Mouse (Mus musculus) midbrain, embryonic 14.5 days (tissue): Measurements from ENCODE around the gene Ptprk. TPM values are rescaled to one million over a fixed set of nuclear protein-coding genes. Genes with fewer than 3 reads are reported as not detected.

ENCODE experiments used
- ATAC-seq: fragments of 200-750 bp; cut with Nextera tagmentation; 2 replicates; pipeline ENCODE4 v1.8.0; 2017; ENCODE audit warnings: moderate number of reproducible peaks, moderate library complexity; ENCODE audit not compliant: low FRiP score, low TSS enrichment
- DNase-seq: peaks from one replicate; pipeline ENCODE4 v3.0.0-alpha.2; 2015
- H3K27ac ChIP-seq: fragments of 300-500 bp; sonication (generic); replicated peaks from 2 replicates; pipeline ENCODE4 v1.5.1; 2014; ENCODE audit warnings: mild to moderate bottlenecking, low read depth, low read length, moderate library complexity
- H3K27me3 ChIP-seq: fragments of 300-500 bp; sonication (generic); 2 replicates; pipeline ENCODE4 v1.6.1; 2014; ENCODE audit warnings: low read length, control low read depth, mixed read lengths; ENCODE audit not compliant: control insufficient read depth, insufficient read depth
- H3K36me3 ChIP-seq: fragments of 300-500 bp; sonication (generic); 2 replicates; pipeline ENCODE4 v1.6.1; 2014; ENCODE audit warnings: low read length, control low read depth; ENCODE audit not compliant: control insufficient read depth, insufficient read depth
- H3K4me1 ChIP-seq: fragments of 300-500 bp; sonication (generic); 2 replicates; pipeline ENCODE4 v1.6.1; 2014; ENCODE audit warnings: mild to moderate bottlenecking, antibody characterized with exemption, low read length, control low read depth; ENCODE audit not compliant: control insufficient read depth, insufficient read depth
- H3K4me2 ChIP-seq: fragments of 300-500 bp; sonication (generic); 2 replicates; pipeline ENCODE4 v1.6.1; 2014; ENCODE audit warnings: mild to moderate bottlenecking, low read length, moderate library complexity
- H3K4me3 ChIP-seq: fragments of 300-500 bp; sonication (generic); replicated peaks from 2 replicates; pipeline ENCODE4 v1.5.1; 2014; ENCODE audit warnings: low read depth, low read length
- H3K9ac ChIP-seq: fragments of 300-500 bp; sonication (generic); replicated peaks from 2 replicates; pipeline ENCODE4 v1.6.1; 2014; ENCODE audit warnings: mild to moderate bottlenecking, low read length, moderate library complexity
- H3K9me3 ChIP-seq: fragments of 300-500 bp; sonication (generic); 2 replicates; pipeline ENCODE4 v1.6.1; 2016; ENCODE audit warnings: low read length, control low read depth, mixed read lengths; ENCODE audit not compliant: control insufficient read depth
- WGBS: fragments of 180-500 bp; shearing (Covaris S2); extraction: QIAGEN DNeasy Blood & Tissue Kit; methylation state at CpG from one replicate; pipeline ENCODE4 v1.1.7; 2014; 5-methylcytosine and 5-hydroxymethylcytosine counted together
- polyA plus RNA-seq: library from polyadenylated mRNA; unstranded; fragments of >200 nt; fragmentation: Nextera tagmentation; extraction: Ambion mirVana; gene quantifications from 2 replicates; pipeline ENCODE4 v1.2.1, GENCODE M21; 2014

Gene Ptprk
- polyA plus RNA-seq, 1 experiment from 2014 or later = 26.4 TPM

DNA sequence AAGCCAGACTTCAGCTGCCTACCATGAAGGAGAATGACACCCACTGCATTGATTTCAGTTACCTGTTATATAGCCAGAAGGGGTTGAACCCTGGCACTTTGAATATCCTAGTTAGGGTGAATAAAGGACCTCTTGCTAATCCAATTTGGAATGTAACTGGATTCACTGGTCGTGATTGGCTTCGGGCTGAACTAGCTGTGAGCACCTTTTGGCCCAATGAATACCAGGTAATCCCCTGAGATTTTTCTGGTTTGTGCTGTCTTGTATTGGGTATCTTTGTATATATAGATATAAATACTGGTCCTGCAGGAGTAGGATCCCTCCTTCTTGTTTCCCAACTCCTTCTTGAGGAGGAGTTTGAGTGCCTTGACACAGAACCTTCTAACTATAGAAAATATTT, 188.9 kb downstream of the Ptprk start:
- no peak for DNase-seq
- Histone ChIP-seq H3K27ac (no peak overlapping the region), H3K9me3 (no peaks in the 10 kb centered on the region), H3K4me1 (no peaks in the 10 kb centered on the region), H3K36me3 (0 out of 2 replicates have a peak, but pooled peaks cover 2% of the 10 kb centered on the region), H3K4me2 (no peak overlapping the region), H3K4me3 (no peak overlapping the region), H3K9ac (no peak overlapping the region), H3K27me3 (no peaks in the 10 kb centered on the region)
- 81% methylated on average over 2 of the region's 2 CpGs for WGBS
- no peak for ATAC-seq

- no peaks in the 10 kb centered on the region for H3K9me3 ChIP-seq
- no peak overlapping the region for H3K27ac ChIP-seq
- 0 out of 2 replicates have a peak, but pooled peaks cover 2% of the 10 kb centered on the region for H3K36me3 ChIP-seq
- H3K4me2 ChIP-seq = no peak overlapping the region
- ATAC-seq (no peak), DNase-seq (no peak)
- H3K9ac ChIP-seq = no peak overlapping the region
- H3K27me3 ChIP-seq = no peaks in the 10 kb centered on the region
- H3K4me1 ChIP-seq = no peaks in the 10 kb centered on the region
- no peak overlapping the region for H3K4me3 ChIP-seq
- WGBS = 83% methylated on average over 4 of the region's 4 CpGs
Measured at GRCm38 (mm10) chr10:28270273-28270672, 195.7 kb downstream of the Ptprk start.

GRCm38 (mm10) chr10:28271729-28272606, 197.3 kb downstream of the Ptprk start:
- no peak overlapping the region for H3K4me2 ChIP-seq
- 88% methylated on average over 8 of the region's 8 CpGs for WGBS
- H3K4me3 ChIP-seq = no peak overlapping the region
- DNase-seq (no peak), ATAC-seq (no peak; the same call in 1 of the 2 replicates)
- H3K9me3 ChIP-seq = no peaks in the 10 kb centered on the region
- H3K4me1 ChIP-seq = no peaks in the 10 kb centered on the region
- no peak overlapping the region for H3K9ac ChIP-seq
- no peaks in the 10 kb centered on the region for H3K27me3 ChIP-seq
- no peaks in the 10 kb centered on the region for H3K36me3 ChIP-seq
- no peak overlapping the region for H3K27ac ChIP-seq

DNA sequence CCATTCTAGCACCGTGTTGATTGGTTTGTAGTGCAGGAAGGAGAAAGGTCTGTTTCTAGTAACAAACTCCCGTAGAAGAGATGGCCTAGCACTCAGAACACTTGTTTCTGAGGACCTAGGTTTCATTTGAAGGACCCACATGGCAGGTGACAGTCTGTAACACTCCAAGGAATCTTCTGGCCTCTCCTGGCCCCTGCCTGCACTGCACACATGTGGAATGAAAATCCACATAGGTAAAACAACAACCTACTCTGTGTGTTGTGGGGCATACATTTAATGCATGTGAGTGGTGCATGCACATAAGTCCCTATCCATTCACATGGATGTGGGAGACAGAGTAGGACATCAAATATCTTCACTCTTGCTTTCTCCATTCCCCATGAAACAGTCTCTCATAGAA, 204.1 kb downstream of the Ptprk start:
- no peaks in the 10 kb centered on the region for H3K4me1 ChIP-seq
- H3K9ac ChIP-seq = no peak overlapping the region
- H3K4me3 ChIP-seq = no peak overlapping the region
- H3K36me3 ChIP-seq = no peaks in the 10 kb centered on the region
- H3K9me3 ChIP-seq = no peaks in the 10 kb centered on the region
- H3K4me2 ChIP-seq = no peak overlapping the region
- ATAC-seq (no peak), DNase-seq (no peak)
- 96% methylated on average over 2 of the region's 2 CpGs for WGBS
- no peak overlapping the region for H3K27ac ChIP-seq
- H3K27me3 ChIP-seq = no peaks in the 10 kb centered on the region

DNA sequence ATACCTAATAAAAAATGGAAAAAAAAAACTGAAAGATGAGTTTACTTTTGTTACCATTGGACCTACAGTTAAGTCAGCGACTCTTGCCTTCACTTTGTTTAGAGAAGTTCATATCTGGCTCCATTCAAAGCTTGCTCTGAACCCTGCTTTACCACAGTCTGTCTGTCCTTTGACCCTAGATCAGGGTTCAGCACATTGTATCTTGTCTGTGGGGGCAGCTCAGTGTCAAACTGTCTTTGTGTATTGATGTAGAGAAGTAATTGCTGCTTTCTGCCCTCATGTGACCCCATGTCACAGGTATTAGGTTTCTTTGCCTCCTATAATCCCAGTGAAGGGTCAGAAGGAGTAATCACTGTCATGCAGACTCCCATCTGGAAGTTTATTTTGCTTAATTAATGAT, 222.9 kb downstream of the Ptprk start:
- ATAC-seq = no peak
- Histone ChIP-seq H3K27ac (no peak overlapping the region), H3K4me1 (no peaks in the 10 kb centered on the region), H3K4me3 (no peak overlapping the region), H3K4me2 (no peak overlapping the region), H3K36me3 (no peaks in the 10 kb centered on the region), H3K9ac (no peak overlapping the region), H3K27me3 (no peaks in the 10 kb centered on the region), H3K9me3 (no peaks in the 10 kb centered on the region)
- WGBS = 37% methylated on average over 1 of the region's 1 CpGs
- no peak for DNase-seq

- Histone ChIP-seq H3K36me3 (no peaks in the 10 kb centered on the region), H3K4me3 (no peak overlapping the region), H3K27me3 (no peaks in the 10 kb centered on the region), H3K4me2 (no peak overlapping the region), H3K4me1 (no peaks in the 10 kb centered on the region), H3K9ac (no peak overlapping the region), H3K27ac (no peak overlapping the region), H3K9me3 (no peaks in the 10 kb centered on the region)
- ATAC-seq (no peak), DNase-seq (no peak)
- 93% methylated on average over 4 of the region's 4 CpGs for whole genome bisulfite sequencing
Measured at GRCm38 (mm10) chr10:28299207-28299606, 224.6 kb downstream of the Ptprk start.

GRCm38 (mm10) chr10:28303856-28304255, 229.2 kb downstream of the Ptprk start:
- Histone ChIP-seq H3K4me1 (no peaks in the 10 kb centered on the region), H3K9ac (no peak overlapping the region), H3K27me3 (no peaks in the 10 kb centered on the region), H3K4me2 (no peak overlapping the region), H3K4me3 (no peak overlapping the region), H3K9me3 (no peaks in the 10 kb centered on the region), H3K27ac (no peak overlapping the region), H3K36me3 (no peaks in the 10 kb centered on the region)
- ATAC-seq = no peak
- DNase-seq = no peak

DNA sequence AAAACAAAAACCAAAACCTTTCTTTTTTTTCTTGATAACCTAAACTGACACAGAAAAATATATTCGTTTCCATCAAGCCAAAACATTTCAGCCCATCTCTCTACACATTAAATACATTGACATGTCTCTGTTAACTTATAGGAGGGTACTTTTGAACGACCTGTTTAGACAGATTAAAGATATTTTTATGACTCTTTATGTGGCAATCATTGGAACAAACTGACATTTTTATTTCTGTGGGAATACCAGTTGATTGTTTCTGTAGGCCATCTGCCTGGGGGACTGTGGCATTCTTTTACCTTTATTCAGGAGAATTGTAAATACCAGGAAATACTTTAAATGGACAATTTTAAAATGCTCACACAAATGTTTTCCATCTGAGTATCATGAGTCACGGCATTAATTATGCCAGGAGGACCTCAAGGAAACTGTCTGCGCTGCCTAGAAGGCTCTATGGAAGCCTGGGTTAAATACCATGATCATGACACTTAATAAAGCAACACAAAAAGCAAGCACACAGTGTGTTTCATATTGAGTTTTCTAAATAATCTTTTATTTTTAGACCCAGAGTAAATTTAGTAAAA, 229.8 kb downstream of the Ptprk start:
- Histone ChIP-seq H3K27ac (no peak overlapping the region), H3K4me1 (no peaks in the 10 kb centered on the region), H3K36me3 (no peaks in the 10 kb centered on the region), H3K27me3 (no peaks in the 10 kb centered on the region), H3K4me3 (no peak overlapping the region), H3K9me3 (no peaks in the 10 kb centered on the region), H3K4me2 (no peak overlapping the region), H3K9ac (no peak overlapping the region)
- DNase-seq (no peak), ATAC-seq (no peak)
- WGBS = 88% methylated on average over 4 of the region's 4 CpGs
